Mouse (Mus musculus) CH12.LX (cell line): ENCODE data around the gene Asb17. TPM values are rescaled to one million over a fixed set of nuclear protein-coding genes. Genes with fewer than 3 reads are reported as not detected.

Source experiments
- DNase-seq: peaks from one replicate; pipeline ENCODE4 v3.0.0-alpha.2; 2013; ENCODE audit errors: extremely low read depth
- H3K27ac ChIP-seq: 2 replicates; pipeline ENCODE4 v1.5.1; 2012; ENCODE audit warnings: low read depth, mild to moderate bottlenecking, control low read depth, moderate library complexity; ENCODE audit not compliant: insufficient read depth
- H3K27me3 ChIP-seq: replicated peaks from 2 replicates; pipeline ENCODE3; 2012; ENCODE audit warnings: inconsistent platforms
- H3K36me3 ChIP-seq, 2 experiments: replicated peaks in 1 of 2; 2 replicates each; pipeline versions ENCODE3 to v1.6.1; 2012; ENCODE audit warnings: inconsistent platforms in 1 of 2, low read length in 1 of 2, mild to moderate bottlenecking in 1 of 2, mixed read lengths in 1 of 2, moderate library complexity in 1 of 2; ENCODE audit not compliant: control insufficient read depth in 1 of 2, insufficient read depth in 1 of 2
- H3K4me1 ChIP-seq, 2 experiments: 2 replicates each; pipeline ENCODE4 v1.6.1; 2012; ENCODE audit warnings: inconsistent platforms in 1 of 2, moderate library complexity in 1 of 2; ENCODE audit not compliant: insufficient read depth in 2 of 2, control insufficient read depth in 1 of 2
- H3K4me2 ChIP-seq: 2 replicates; pipeline ENCODE4 v1.6.1; 2012; ENCODE audit warnings: low read depth, mild to moderate bottlenecking, control low read depth; ENCODE audit not compliant: poor library complexity, insufficient read depth, severe bottlenecking
- H3K4me3 ChIP-seq, 3 experiments: fragments of 150-350 bp in 1 of 3; sonication (generic) in 1 of 3; replicated peaks in 1 of 3; 2 replicates each; pipeline versions ENCODE3 to v1.5.1; 2011 to 2012; ENCODE audit warnings: low read depth in 2 of 3, low read length in 2 of 3, mild to moderate bottlenecking in 2 of 3, moderate library complexity in 2 of 3, control low read depth in 1 of 3, improper control_type of control experiment in 1 of 3, inconsistent platforms in 1 of 3, mixed read lengths in 1 of 3; ENCODE audit not compliant: poor library complexity in 1 of 3
- H3K79me2 ChIP-seq: replicated peaks from 2 replicates; pipeline ENCODE4 v1.6.1; 2012; ENCODE audit warnings: mild to moderate bottlenecking, moderate library complexity; ENCODE audit not compliant: control insufficient read depth, poor library complexity, insufficient read depth, severe bottlenecking; ENCODE audit errors: extremely low read depth
- H3K9ac ChIP-seq: 2 replicates; pipeline ENCODE4 v1.6.1; 2012; ENCODE audit warnings: low read depth, mild to moderate bottlenecking, control low read depth, moderate library complexity; ENCODE audit not compliant: insufficient read depth
- H3K9me3 ChIP-seq: replicated peaks from 2 replicates; pipeline ENCODE3; 2012; ENCODE audit warnings: low read length, inconsistent platforms, mixed read lengths
- CHD1 ChIP-seq: IDR thresholded peaks from 2 replicates; pipeline ENCODE4 v1.6.1; 2012; ENCODE audit warnings: low read depth, low read length, improper control_type of control experiment, inconsistent platforms
- CHD2 ChIP-seq: IDR thresholded peaks from 2 replicates; pipeline ENCODE4 v1.6.1; 2011; ENCODE audit warnings: low read length, improper control_type of control experiment
- CTCF ChIP-seq, 2 experiments: IDR thresholded peaks in 1 of 2; conservative IDR thresholded peaks in 1 of 2; 2 replicates each; pipeline ENCODE4 v1.5.1; 2011 to 2012; ENCODE audit warnings: low read depth in 2 of 2, low read length in 2 of 2, improper control_type of control experiment in 1 of 2, inconsistent platforms in 1 of 2, mild to moderate bottlenecking in 1 of 2, moderate library complexity in 1 of 2
- EP300 ChIP-seq: IDR thresholded peaks from 2 replicates; pipeline ENCODE4 v1.6.1; 2011; ENCODE audit warnings: low read length, improper control_type of control experiment
- HCFC1 ChIP-seq: IDR thresholded peaks from 2 replicates; pipeline ENCODE4 v1.6.1; 2012; ENCODE audit warnings: low read depth, mild to moderate bottlenecking, inconsistent platforms, low read length, improper control_type of control experiment
- JUN ChIP-seq: IDR thresholded peaks from 2 replicates; pipeline ENCODE4 v1.6.1; 2011; ENCODE audit warnings: low read depth, mild to moderate bottlenecking, low read length, improper control_type of control experiment, moderate library complexity; ENCODE audit not compliant: insufficient read depth
- MAFK ChIP-seq: IDR thresholded peaks from 2 replicates; pipeline ENCODE4 v1.6.1; 2011; ENCODE audit warnings: low read length, improper control_type of control experiment; ENCODE audit not compliant: insufficient replicate concordance
- MAX ChIP-seq: IDR thresholded peaks from 2 replicates; pipeline ENCODE4 v1.6.1; 2011; ENCODE audit warnings: low read length, improper control_type of control experiment
- MAZ ChIP-seq: IDR thresholded peaks from 2 replicates; pipeline ENCODE4 v1.6.1; 2012; ENCODE audit warnings: low read depth, mild to moderate bottlenecking, inconsistent platforms, low read length, improper control_type of control experiment, moderate library complexity
- MEF2A ChIP-seq: IDR thresholded peaks from 2 replicates; pipeline ENCODE4 v1.6.1; 2014; ENCODE audit warnings: low read depth, mild to moderate bottlenecking, inconsistent platforms, low read length, improper control_type of control experiment, borderline replicate concordance
- MXI1 ChIP-seq: IDR thresholded peaks from 2 replicates; pipeline ENCODE4 v1.6.1; 2011; ENCODE audit warnings: mild to moderate bottlenecking, low read depth, low read length, improper control_type of control experiment
- MYC ChIP-seq: IDR thresholded peaks from 2 replicates; pipeline ENCODE4 v1.6.1; 2011; ENCODE audit warnings: low read depth, mild to moderate bottlenecking, improper control_type of control experiment, low read length
- PAX5 ChIP-seq: IDR thresholded peaks from 2 replicates; pipeline ENCODE4 v1.6.1; 2012; ENCODE audit warnings: low read length, inconsistent platforms, mixed read lengths
- POLR2AphosphoS2 ChIP-seq: IDR thresholded peaks from 2 replicates; pipeline ENCODE4 v1.6.1; 2011; ENCODE audit warnings: low read depth, low read length, improper control_type of control experiment
- RAD21 ChIP-seq: IDR thresholded peaks from 2 replicates; pipeline ENCODE4 v1.6.1; 2011; ENCODE audit warnings: low read depth, mild to moderate bottlenecking, low read length, improper control_type of control experiment, moderate library complexity
- RCOR1 ChIP-seq: conservative IDR thresholded peaks from 2 replicates; pipeline ENCODE4 v1.6.1; 2012; ENCODE audit warnings: low read depth, mild to moderate bottlenecking, inconsistent platforms, low read length, improper control_type of control experiment
- SIN3A ChIP-seq: IDR thresholded peaks from 2 replicates; pipeline ENCODE4 v1.6.1; 2012; ENCODE audit warnings: low read length, improper control_type of control experiment, inconsistent platforms
- TBP ChIP-seq: conservative IDR thresholded peaks from 2 replicates; pipeline ENCODE4 v1.6.1; 2011; ENCODE audit warnings: low read depth, low read length, improper control_type of control experiment
- USF1 ChIP-seq: IDR thresholded peaks from 2 replicates; pipeline ENCODE4 v1.6.1; 2014; ENCODE audit warnings: low read depth, mild to moderate bottlenecking, inconsistent platforms, low read length, improper control_type of control experiment
- USF2 ChIP-seq: conservative IDR thresholded peaks from 2 replicates; pipeline ENCODE4 v1.6.1; 2011; ENCODE audit warnings: low read depth, low read length, improper control_type of control experiment
- ZKSCAN1 ChIP-seq: IDR thresholded peaks from 2 replicates; pipeline ENCODE4 v1.6.1; 2012; ENCODE audit warnings: low read depth, inconsistent platforms, low read length, improper control_type of control experiment, borderline replicate concordance
- dilution Hi-C: fragments of 300-500 bp; cut with MboI; formaldehyde crosslinking; loops from 2 replicates; pipeline ENCODE4 v1.14.3; 2020; ENCODE audit warnings: low sequenced_read_pairs; ENCODE audit not compliant: extremely low pct_unique_long_range_greater_than_20kb, extremely low pct_ligation_motif_present
- in situ Hi-C: fragments of 300-500 bp; cut with MboI; formaldehyde crosslinking; loops from 3 replicates; pipeline ENCODE4 v1.14.3; 2019; ENCODE audit warnings: low sequenced_read_pairs, low pct_ligation_motif_present, low pct_unique_long_range_greater_than_20kb, mixed read lengths
- polyA plus RNA-seq: library from polyadenylated mRNA; unstranded; fragments of >175 nt; gene quantifications from 2 replicates; pipeline ENCODE4 v1.2.1, GENCODE M21; 2012; ENCODE audit warnings: low read depth; ENCODE audit not compliant: insufficient read length
- total RNA-seq, 2 experiments: library from RNA; depleted of rRNA; stranded (reverse); fragments of 300-350 nt in 1 of 2; fragments of >200 nt in 1 of 2; gene quantifications; 2 replicates each; pipeline ENCODE4 v1.2.3; 2012 to 2014

The Asb17 gene
- total and polyA plus RNA-seq, 3 experiments: 0.13 to 0.27 TPM; not detected in 1

- Histone ChIP-seq H3K4me2 (no peak overlapping the region), H3K9me3 (no peaks in the 10 kb centered on the region), H3K9ac (no peak overlapping the region), H3K27me3 (no peaks in the 10 kb centered on the region), H3K27ac (no peak overlapping the region), H3K4me3 (no peak overlapping the region), H3K36me3 (no peaks in the 10 kb centered on the region), H3K4me1 (peaks cover 3 to 25% of the 10 kb centered on the region in 2 experiments; a peak in 3 of 4 replicates), H3K79me2 (no peaks in the 10 kb centered on the region)
- no peak for DNase-seq
- TF ChIP-seq MXI1 (no peak), MAX (no peak), CHD1 (no peak), MAZ (no peak), MAFK (no peak), MEF2A (no peak), USF2 (no peak), RAD21 (no peak), PAX5 (no peak), MYC (no peak), USF1 (no peak), CTCF (conservative IDR thresholded peaks at IDR 0.05 in 1 of 2, IDR thresholded peaks at IDR 0.05 in 1 of 2; ENCODE audit: low read depth in 2 of 2, low read length in 2 of 2) (no peak), HCFC1 (no peak), EP300 (no peak), TBP (no peak), CHD2 (no peak), JUN (no peak), SIN3A (no peak), ZKSCAN1 (no peak), RCOR1 (no peak)
- dilution Hi-C loops: loop anchor here (25.0 kb wide), 1 partner anchor 145 kb away; no protein-coding TSS in a partner anchor
- in situ Hi-C loops: no loop called here
Observed at GRCm38 (mm10) chr3:153807444-153808149, 36.4 kb upstream of the Asb17 start.

GRCm38 (mm10) chr3:153808406-153808805 is 35.6 kb upstream of the Asb17 start:
- dilution Hi-C loops: loop anchor here (25.0 kb wide), 1 partner anchor 146 kb away; no protein-coding TSS in a partner anchor
- no peak for DNase-seq
- H3K4me1 ChIP-seq: peaks cover 3 to 30% of the 10 kb centered on the region in 2 experiments; a peak in 3 of 4 replicates
- no peak for TF ChIP-seq POLR2AphosphoS2
- H3K4me3 ChIP-seq: no peak overlapping the region
- H3K4me2 ChIP-seq: no peak overlapping the region
- H3K9ac ChIP-seq: no peak overlapping the region
- in situ Hi-C loops: no loop called here
- H3K9me3 ChIP-seq: no peaks in the 10 kb centered on the region
- H3K36me3 ChIP-seq: no peaks in the 10 kb centered on the region
- no peaks in the 10 kb centered on the region for H3K79me2 ChIP-seq
- H3K27me3 ChIP-seq: no peaks in the 10 kb centered on the region
- H3K27ac ChIP-seq: no peak overlapping the region
